Mouse (Mus musculus): ENCODE data around the gene Arhgef10l.

DNA sequence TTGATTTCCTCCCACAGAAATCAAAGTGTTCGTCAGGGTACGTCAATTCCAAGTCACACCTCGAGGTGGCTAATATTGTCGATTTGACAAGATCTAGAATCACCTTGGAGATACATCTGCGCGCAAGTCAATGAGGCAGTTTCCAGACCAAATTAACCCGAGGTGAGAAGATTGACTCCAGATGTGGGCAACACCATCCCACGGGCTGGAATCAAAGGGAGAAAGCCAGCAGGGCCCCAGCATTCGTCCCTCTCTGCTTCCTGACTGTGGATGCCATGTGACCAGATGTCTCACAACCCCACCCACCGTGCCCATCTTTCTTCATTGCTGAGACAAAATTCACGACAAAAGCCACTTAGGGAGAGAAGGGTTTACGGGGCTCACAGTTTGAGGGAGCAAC lies 180.4 kb downstream of the Arhgef10l start:
- TF ChIP-seq GATA1 (IDR thresholded peaks at IDR 0.05; ENCODE audit: low read length) (no peak), TAL1 (IDR thresholded peaks at IDR 0.05; ENCODE audit: low read length) (no peak)

Data from erythroblast, embryonic 14.5 days (primary cell).